Mouse (Mus musculus) intestine, embryonic 15.5 days (tissue): ENCODE measurements around the gene Col5a1. TPM values are rescaled to one million over a fixed set of nuclear protein-coding genes. Genes with fewer than 3 reads are reported as not detected.
A peak's percentile ranks its signal among the peaks of the same experiment; 100 is the strongest.

Experiments
- ATAC-seq: fragments of 200-750 bp; cut with Nextera tagmentation; 2 replicates; pipeline ENCODE4 v1.8.0; 2017; ENCODE audit warnings: moderate TSS enrichment, moderate library complexity
- H3K27ac ChIP-seq: fragments of 300-500 bp; sonication (generic); 2 replicates; pipeline ENCODE4 v1.5.1; 2015; ENCODE audit warnings: mild to moderate bottlenecking, inconsistent platforms
- H3K27me3 ChIP-seq: fragments of 300-500 bp; sonication (generic); replicated peaks from 2 replicates; pipeline ENCODE4 v1.6.1; 2015; ENCODE audit warnings: inconsistent platforms
- H3K36me3 ChIP-seq: fragments of 300-500 bp; sonication (generic); 2 replicates; pipeline ENCODE4 v1.6.1; 2015; ENCODE audit warnings: inconsistent platforms
- H3K4me1 ChIP-seq: fragments of 300-500 bp; sonication (generic); replicated peaks from 2 replicates; pipeline ENCODE4 v1.6.1; 2015; ENCODE audit warnings: inconsistent platforms
- H3K4me2 ChIP-seq: fragments of 300-500 bp; sonication (generic); replicated peaks from 2 replicates; pipeline ENCODE4 v1.6.1; 2015; ENCODE audit warnings: mild to moderate bottlenecking, inconsistent platforms
- H3K4me3 ChIP-seq: fragments of 300-500 bp; sonication (generic); replicated peaks from 2 replicates; pipeline ENCODE4 v1.5.1; 2015; ENCODE audit warnings: inconsistent platforms
- H3K9ac ChIP-seq: fragments of 300-500 bp; sonication (generic); 2 replicates; pipeline ENCODE4 v1.6.1; 2015; ENCODE audit warnings: inconsistent platforms
- H3K9me3 ChIP-seq: fragments of 300-500 bp; sonication (generic); 2 replicates; pipeline ENCODE4 v1.6.1; 2016; ENCODE audit warnings: inconsistent platforms
- WGBS: fragments of 180-500 bp; shearing (Covaris S2); methylation state at CpG from one replicate; pipeline ENCODE4 v1.1.7; 2015; 5-methylcytosine and 5-hydroxymethylcytosine counted together
- polyA plus RNA-seq: library from polyadenylated mRNA; unstranded; fragments of >200 nt; fragmentation: Nextera tagmentation; extraction: Ambion mirVana; gene quantifications from 2 replicates; pipeline ENCODE4 v1.2.1, GENCODE M21; 2015

The Col5a1 gene
- polyA plus RNA-seq, 1 experiment from 2014 or later = 97.9 TPM

- no peaks in the 10 kb centered on the region for H3K36me3 ChIP-seq
- H3K27ac ChIP-seq = no peak overlapping the region
- 0 out of 2 replicates have a peak, but pooled peaks cover 5% of the 10 kb centered on the region for H3K4me1 ChIP-seq
- 69% methylated on average over 7 of the region's 7 CpGs for WGBS
- H3K4me3 ChIP-seq = no peak overlapping the region
- H3K9ac ChIP-seq = no peak overlapping the region
- ATAC-seq = no peak
- H3K27me3 ChIP-seq = no peaks in the 10 kb centered on the region
- no peaks in the 10 kb centered on the region for H3K9me3 ChIP-seq
- H3K4me2 ChIP-seq = no peak overlapping the region
Observed at GRCm38 (mm10) chr2:28047092-28047491, 160.9 kb downstream of the Col5a1 start.

DNA sequence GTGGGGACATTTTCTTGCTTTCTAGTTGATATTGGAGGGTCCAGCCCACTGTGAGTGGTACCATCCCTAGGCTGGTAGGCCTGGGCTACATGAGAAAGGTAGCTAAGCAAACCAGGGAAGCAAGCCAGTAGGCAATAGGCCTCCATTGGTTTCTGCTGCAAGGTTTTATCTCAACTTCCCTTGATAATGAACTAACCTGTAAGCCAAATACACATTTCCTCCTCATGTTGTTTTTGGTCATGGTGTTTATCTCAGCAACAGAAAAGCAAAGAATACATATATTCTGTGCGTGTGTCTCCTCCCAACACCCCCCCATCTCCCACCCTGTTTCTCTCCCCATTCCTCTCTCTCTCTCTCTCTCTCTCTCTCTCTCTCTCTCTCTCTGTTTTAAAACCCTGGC is 173.7 kb downstream of the Col5a1 start:
- 71% methylated on average over 1 of the region's 1 CpGs for WGBS
- no peaks in the 10 kb centered on the region for H3K9me3 ChIP-seq

DNA sequence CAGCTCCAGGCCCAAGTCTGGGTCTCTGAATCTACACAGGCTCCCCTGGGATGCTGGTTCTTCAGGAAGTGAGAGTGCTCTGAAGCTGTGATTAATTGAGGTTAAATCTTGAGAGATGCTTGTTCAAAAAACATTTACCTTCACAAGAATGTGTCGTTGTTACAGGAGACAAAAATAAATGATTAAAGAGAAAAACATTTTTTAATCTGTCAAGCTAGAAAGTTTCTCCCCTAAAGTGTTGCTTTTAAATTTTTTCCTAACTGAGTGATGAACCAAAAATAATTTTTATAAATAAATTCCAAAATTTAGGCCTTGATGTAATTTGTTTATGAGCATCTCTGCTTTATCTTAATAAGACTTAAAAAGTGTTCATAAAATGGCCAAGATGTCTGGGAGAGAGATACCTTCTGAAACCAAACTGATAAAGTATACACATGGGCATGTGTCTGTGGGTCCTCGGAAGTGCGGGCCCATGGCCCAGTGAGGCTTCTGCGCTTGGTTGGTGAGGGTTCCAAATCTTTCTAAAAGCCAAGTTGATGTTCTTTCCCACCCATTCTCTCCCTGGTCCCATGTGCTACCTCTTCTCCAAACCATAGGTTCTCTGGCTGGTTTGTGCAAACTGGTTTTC is 177.6 kb downstream of the Col5a1 start:
- Histone ChIP-seq H3K4me3 (no peak overlapping the region), H3K27me3 (no peaks in the 10 kb centered on the region), H3K27ac (no peak overlapping the region), H3K4me1 (no peaks in the 10 kb centered on the region), H3K36me3 (no peaks in the 10 kb centered on the region), H3K9ac (no peak overlapping the region), H3K4me2 (no peak overlapping the region), H3K9me3 (no peaks in the 10 kb centered on the region)
- 82% methylated on average over 4 of the region's 4 CpGs for WGBS
- ATAC-seq = no peak

More for the DNA sequence above, 173.7 kb downstream of the Col5a1 start:
- Histone ChIP-seq H3K27ac (no peak overlapping the region), H3K27me3 (no peaks in the 10 kb centered on the region), H3K4me2 (no peak overlapping the region), H3K4me1 (no peaks in the 10 kb centered on the region), H3K4me3 (no peak overlapping the region), H3K36me3 (no peaks in the 10 kb centered on the region), H3K9ac (no peak overlapping the region)
- no peak for ATAC-seq

GRCm38 (mm10) chr2:28064339-28065080 is 178.3 kb downstream of the Col5a1 start:
- ATAC-seq = peak; percentile 45; the same call in 1 of the 2 replicates
- no peaks in the 10 kb centered on the region for H3K27me3 ChIP-seq
- H3K4me3 ChIP-seq = no peak overlapping the region
- H3K4me2 ChIP-seq = no peak overlapping the region
- no peak overlapping the region for H3K27ac ChIP-seq
- no peak overlapping the region for H3K9ac ChIP-seq
- H3K36me3 ChIP-seq = no peaks in the 10 kb centered on the region
- H3K4me1 ChIP-seq = no peaks in the 10 kb centered on the region
- no peaks in the 10 kb centered on the region for H3K9me3 ChIP-seq
- 64% methylated on average over 7 of the region's 7 CpGs for WGBS

- Histone ChIP-seq H3K9me3 (no peaks in the 10 kb centered on the region), H3K4me1 (no peaks in the 10 kb centered on the region), H3K27me3 (no peaks in the 10 kb centered on the region), H3K9ac (no peak overlapping the region), H3K27ac (no peak overlapping the region), H3K4me2 (no peak overlapping the region), H3K36me3 (no peaks in the 10 kb centered on the region), H3K4me3 (no peak overlapping the region)
- no peak for ATAC-seq
- 83% methylated on average over 5 of the region's 5 CpGs for WGBS
Observed at GRCm38 (mm10) chr2:28065081-28065651, 178.9 kb downstream of the Col5a1 start.

GRCm38 (mm10) chr2:28066686-28067085 is 180.5 kb downstream of the Col5a1 start:
- H3K27ac ChIP-seq = no peak overlapping the region

DNA sequence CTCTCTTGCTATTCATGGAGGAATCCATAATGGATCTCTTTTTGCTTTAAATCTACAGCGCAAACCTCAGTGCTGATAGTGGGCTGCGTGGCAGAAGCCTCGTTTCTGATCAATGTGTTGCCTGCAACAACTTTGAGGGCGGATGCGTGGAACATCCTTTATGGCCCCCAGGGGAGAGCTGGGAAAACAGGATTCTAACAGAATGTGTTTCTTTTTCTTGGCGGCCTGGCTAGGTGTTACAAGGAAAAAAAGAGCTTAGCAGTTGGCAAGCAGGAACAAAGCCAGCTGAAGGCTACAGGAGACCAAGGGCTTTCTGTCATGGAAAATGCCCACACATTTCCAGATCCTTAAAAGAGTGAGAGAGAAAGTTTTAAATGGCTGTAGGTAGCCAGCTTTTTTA is 180.9 kb downstream of the Col5a1 start:
- no peaks in the 10 kb centered on the region for H3K4me1 ChIP-seq
- H3K27ac ChIP-seq = no peak overlapping the region
- no peak for ATAC-seq
- no peak overlapping the region for H3K9ac ChIP-seq
- 63% methylated on average over 6 of the region's 6 CpGs for WGBS
- H3K36me3 ChIP-seq = no peaks in the 10 kb centered on the region
- H3K27me3 ChIP-seq = 0 out of 2 replicates have a peak, but pooled peaks cover 2% of the 10 kb centered on the region
- no peak overlapping the region for H3K4me3 ChIP-seq
- H3K4me2 ChIP-seq = no peak overlapping the region
- H3K9me3 ChIP-seq = no peaks in the 10 kb centered on the region

More at GRCm38 (mm10) chr2:28066686-28067085, 180.5 kb downstream of the Col5a1 start:
- Histone ChIP-seq H3K36me3 (no peaks in the 10 kb centered on the region), H3K9me3 (no peaks in the 10 kb centered on the region), H3K4me1 (no peaks in the 10 kb centered on the region), H3K4me2 (no peak overlapping the region), H3K27me3 (0 out of 2 replicates have a peak, but pooled peaks cover 2% of the 10 kb centered on the region), H3K4me3 (no peak overlapping the region), H3K9ac (no peak overlapping the region)
- no peak for ATAC-seq
- WGBS = 64% methylated on average over 5 of the region's 5 CpGs

GRCm38 (mm10) chr2:28067821-28068536 is 181.8 kb downstream of the Col5a1 start:
- no peak overlapping the region for H3K27ac ChIP-seq
- H3K4me2 ChIP-seq = no peak overlapping the region
- H3K27me3 ChIP-seq = 0 out of 2 replicates have a peak, but pooled peaks cover 2% of the 10 kb centered on the region
- no peak overlapping the region for H3K4me3 ChIP-seq
- ATAC-seq = no peak
- no peak overlapping the region for H3K9ac ChIP-seq
- no peaks in the 10 kb centered on the region for H3K36me3 ChIP-seq
- 91% methylated on average over 2 of the region's 2 CpGs for WGBS
- no peaks in the 10 kb centered on the region for H3K4me1 ChIP-seq
- H3K9me3 ChIP-seq = no peaks in the 10 kb centered on the region

GRCm38 (mm10) chr2:28068537-28068878 is 182.3 kb downstream of the Col5a1 start:
- no peaks in the 10 kb centered on the region for H3K36me3 ChIP-seq

GRCm38 (mm10) chr2:28075616-28076187 is 189.5 kb downstream of the Col5a1 start:
- H3K4me3 ChIP-seq = no peak overlapping the region
- ATAC-seq = no peak
- no peak overlapping the region for H3K27ac ChIP-seq
- H3K9me3 ChIP-seq = no peaks in the 10 kb centered on the region
- no peaks in the 10 kb centered on the region for H3K36me3 ChIP-seq
- H3K4me1 ChIP-seq = no peaks in the 10 kb centered on the region
- H3K27me3 ChIP-seq = 0 out of 2 replicates have a peak, but pooled peaks cover 2% of the 10 kb centered on the region
- no peak overlapping the region for H3K9ac ChIP-seq
- WGBS = 83% methylated on average over 7 of the region's 7 CpGs
- H3K4me2 ChIP-seq = no peak overlapping the region

More at GRCm38 (mm10) chr2:28068537-28068878, 182.3 kb downstream of the Col5a1 start:
- no peak for ATAC-seq
- 71% methylated on average over 9 of the region's 9 CpGs for whole genome bisulfite sequencing
- H3K4me2 ChIP-seq = no peak overlapping the region
- no peak overlapping the region for H3K9ac ChIP-seq
- H3K4me3 ChIP-seq = no peak overlapping the region
- no peaks in the 10 kb centered on the region for H3K9me3 ChIP-seq
- no peaks in the 10 kb centered on the region for H3K4me1 ChIP-seq
- H3K27ac ChIP-seq = no peak overlapping the region
- 0 out of 2 replicates have a peak, but pooled peaks cover 2% of the 10 kb centered on the region for H3K27me3 ChIP-seq

DNA sequence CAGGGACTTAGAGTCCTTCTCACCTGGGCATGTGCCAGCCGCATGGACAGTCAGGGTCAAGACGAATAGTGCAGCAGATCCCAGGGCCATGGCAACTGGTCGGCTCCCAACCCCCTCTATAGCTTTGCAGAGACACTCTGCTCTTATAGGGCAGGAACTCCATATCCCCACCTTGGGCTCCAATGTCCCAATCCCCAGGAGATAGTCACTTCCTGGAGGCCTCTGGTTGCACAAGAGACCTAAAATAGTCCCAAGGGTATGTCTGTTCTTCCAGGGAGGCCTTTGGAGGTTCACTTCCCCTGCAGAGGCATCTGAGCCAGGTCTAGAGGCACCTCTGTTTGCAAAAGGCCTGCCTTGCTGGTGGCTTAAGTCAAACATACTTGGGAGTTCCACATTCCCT is 198.5 kb downstream of the Col5a1 start, which contains the start of gene Fcnb:
Gene Fcnb (minus strand): TSS at position 118 of the 400 bp plus-strand sequence.
- ATAC-seq = no peak
- Histone ChIP-seq H3K4me3 (no peak within 1 kb of the TSS), H3K4me1 (no peaks in the 10 kb centered on the region), H3K27me3 (no peaks in the 10 kb centered on the region), H3K9me3 (no peaks in the 10 kb centered on the region), H3K4me2 (no peak within 1 kb of the TSS), H3K9ac (no peak within 1 kb of the TSS), H3K27ac (no peak within 1 kb of the TSS), H3K36me3 (no peaks in the 10 kb centered on the region)
- WGBS = 81% methylated on average over 3 of the region's 3 CpGs

GRCm38 (mm10) chr2:28086112-28086511 is 199.9 kb downstream of the Col5a1 start:
- H3K4me3 ChIP-seq = no peak overlapping the region
- H3K9me3 ChIP-seq = no peaks in the 10 kb centered on the region
- ATAC-seq = no peak
- no peaks in the 10 kb centered on the region for H3K36me3 ChIP-seq
- no peaks in the 10 kb centered on the region for H3K27me3 ChIP-seq
- H3K4me2 ChIP-seq = no peak overlapping the region
- no peak overlapping the region for H3K27ac ChIP-seq
- no peaks in the 10 kb centered on the region for H3K4me1 ChIP-seq
- 74% methylated on average over 10 of the region's 10 CpGs for WGBS
- H3K9ac ChIP-seq = no peak overlapping the region
